Mouse (Mus musculus) stomach, embryonic 15.5 days (tissue): ENCODE results near the gene Klc4. TPM values are rescaled to one million over a fixed set of nuclear protein-coding genes. Genes with fewer than 3 reads are reported as not detected.

Experiments
- ATAC-seq: fragments of 200-750 bp; cut with Nextera tagmentation; 2 replicates; pipeline ENCODE4 v1.8.0; 2017; ENCODE audit warnings: low read depth, moderate number of reproducible peaks, moderate TSS enrichment; ENCODE audit not compliant: insufficient read depth, low FRiP score
- H3K27ac ChIP-seq: fragments of 300-500 bp; sonication (generic); 2 replicates; pipeline ENCODE4 v1.5.1; 2015; ENCODE audit warnings: mild to moderate bottlenecking, inconsistent platforms
- H3K27me3 ChIP-seq: fragments of 300-500 bp; sonication (generic); replicated peaks from 2 replicates; pipeline ENCODE4 v1.6.1; 2015; ENCODE audit warnings: inconsistent platforms
- H3K36me3 ChIP-seq: fragments of 300-500 bp; sonication (generic); 2 replicates; pipeline ENCODE4 v1.6.1; 2015; ENCODE audit warnings: inconsistent platforms
- H3K4me1 ChIP-seq: fragments of 300-500 bp; sonication (generic); 2 replicates; pipeline ENCODE4 v1.6.1; 2015; ENCODE audit warnings: inconsistent platforms
- H3K4me2 ChIP-seq: fragments of 300-500 bp; sonication (generic); 2 replicates; pipeline ENCODE4 v1.6.1; 2015; ENCODE audit warnings: mild to moderate bottlenecking, inconsistent platforms
- H3K4me3 ChIP-seq: fragments of 300-500 bp; sonication (generic); replicated peaks from 2 replicates; pipeline ENCODE4 v1.5.1; 2015; ENCODE audit warnings: inconsistent platforms
- H3K9ac ChIP-seq: fragments of 300-500 bp; sonication (generic); 2 replicates; pipeline ENCODE4 v1.6.1; 2015; ENCODE audit warnings: inconsistent platforms
- H3K9me3 ChIP-seq: fragments of 300-500 bp; sonication (generic); 2 replicates; pipeline ENCODE4 v1.6.1; 2016; ENCODE audit warnings: inconsistent platforms
- WGBS: fragments of 180-500 bp; shearing (Covaris S2); methylation state at CpG from one replicate; pipeline ENCODE4 v1.1.7; 2015; 5-methylcytosine and 5-hydroxymethylcytosine counted together
- polyA plus RNA-seq: library from polyadenylated mRNA; unstranded; fragments of >200 nt; fragmentation: Nextera tagmentation; extraction: Ambion mirVana; gene quantifications from 2 replicates; pipeline ENCODE4 v1.2.1, GENCODE M21; 2015

Klc4 gene
- polyA plus RNA-seq, 1 experiment from 2014 or later: 38.4 TPM

- H3K4me2 ChIP-seq: peak within 1 kb of the TSS; percentile 61
- H3K9me3 ChIP-seq: no peaks in the 10 kb centered on the region
- 85% methylated on average over 8 of the region's 9 CpGs for WGBS
- H3K9ac ChIP-seq: peak within 1 kb of the TSS; percentile 5
- H3K4me1 ChIP-seq: peaks cover 34% of the 10 kb centered on the region
- H3K4me3 ChIP-seq: peak within 1 kb of the TSS; percentile 97
- H3K27ac ChIP-seq: peak within 1 kb of the TSS; percentile 95; the same call in 1 of the 2 replicates
- H3K36me3 ChIP-seq: peaks cover 35% of the 10 kb centered on the region
- no peaks in the 10 kb centered on the region for H3K27me3 ChIP-seq
- ATAC-seq: no peak
Observed at GRCm38 (mm10) chr17:46678416-46678815, 32.6 kb upstream of the Klc4 start, which contains the start of gene Mea1. Gene Mea1, plus strand, starts transcription at chr17:46678793.

GRCm38 (mm10) chr17:46674530-46675283 lies 28.9 kb upstream of the Klc4 start:
- peak; percentile 19; the same call in 1 of the 2 replicates for ATAC-seq
- Histone ChIP-seq H3K4me3 (peak overlapping the region; percentile 78), H3K4me1 (peaks cover 28% of the 10 kb centered on the region), H3K27me3 (no peaks in the 10 kb centered on the region), H3K27ac (peak overlapping the region; percentile 87), H3K9me3 (no peaks in the 10 kb centered on the region), H3K36me3 (peaks cover 37% of the 10 kb centered on the region), H3K4me2 (peak overlapping the region; percentile 60), H3K9ac (0 out of 2 replicates have a peak overlapping the region, but pooled peaks have one; percentile 9)
- WGBS: 22% methylated on average over 15 of the region's 15 CpGs

- Histone ChIP-seq H3K9ac (peak within 1 kb of the TSS; percentile 61), H3K27ac (peak within 1 kb of the TSS; percentile 87), H3K4me3 (peak within 1 kb of the TSS; percentile 78), H3K27me3 (no peaks in the 10 kb centered on the region), H3K36me3 (peaks cover 45% of the 10 kb centered on the region), H3K4me1 (peaks cover 22% of the 10 kb centered on the region), H3K4me2 (peak within 1 kb of the TSS; percentile 60), H3K9me3 (no peaks in the 10 kb centered on the region)
- 1% methylated on average over 43 of the region's 43 CpGs for WGBS
- peak; percentile 92 for ATAC-seq
Observed at GRCm38 (mm10) chr17:46673850-46674529, 28.2 kb upstream of the Klc4 start, which contains the start of gene Rrp36. Gene Rrp36, minus strand, starts transcription at chr17:46674352.

GRCm38 (mm10) chr17:46669911-46670310 lies 24.1 kb upstream of the Klc4 start:
- H3K36me3 ChIP-seq: peaks cover 25% of the 10 kb centered on the region
- H3K9ac ChIP-seq: no peak overlapping the region
- no peak overlapping the region for H3K4me2 ChIP-seq
- H3K27me3 ChIP-seq: no peaks in the 10 kb centered on the region
- no peak overlapping the region for H3K4me3 ChIP-seq
- peaks cover 10% of the 10 kb centered on the region for H3K4me1 ChIP-seq
- H3K27ac ChIP-seq: no peak overlapping the region
- no peak for ATAC-seq
- H3K9me3 ChIP-seq: no peaks in the 10 kb centered on the region
- 95% methylated on average over 10 of the region's 10 CpGs for WGBS

- Histone ChIP-seq H3K4me3 (no peak overlapping the region), H3K9me3 (no peaks in the 10 kb centered on the region), H3K4me1 (no peaks in the 10 kb centered on the region), H3K36me3 (peaks cover 45% of the 10 kb centered on the region), H3K4me2 (no peak overlapping the region), H3K27me3 (no peaks in the 10 kb centered on the region), H3K27ac (no peak overlapping the region), H3K9ac (no peak overlapping the region)
- ATAC-seq: no peak
- WGBS: 89% methylated on average over 16 of the region's 16 CpGs
Observed at GRCm38 (mm10) chr17:46667712-46668111, 21.9 kb upstream of the Klc4 start.

GRCm38 (mm10) chr17:46662730-46663129 lies 16.9 kb upstream of the Klc4 start:
- 86% methylated on average over 5 of the region's 5 CpGs for WGBS
- H3K36me3 ChIP-seq: peaks cover 71% of the 10 kb centered on the region
- no peak for ATAC-seq

GRCm38 (mm10) chr17:46661981-46662380 lies 16.2 kb upstream of the Klc4 start:
- WGBS: 91% methylated on average over 12 of the region's 12 CpGs
- Histone ChIP-seq H3K27ac (no peak overlapping the region), H3K4me1 (no peaks in the 10 kb centered on the region), H3K9me3 (no peaks in the 10 kb centered on the region), H3K4me2 (no peak overlapping the region), H3K9ac (no peak overlapping the region), H3K4me3 (no peak overlapping the region), H3K36me3 (peaks cover 79% of the 10 kb centered on the region), H3K27me3 (no peaks in the 10 kb centered on the region)
- ATAC-seq: no peak

More at GRCm38 (mm10) chr17:46662730-46663129, 16.9 kb upstream of the Klc4 start:
- no peak overlapping the region for H3K9ac ChIP-seq
- H3K4me1 ChIP-seq: no peaks in the 10 kb centered on the region
- no peak overlapping the region for H3K27ac ChIP-seq
- no peaks in the 10 kb centered on the region for H3K9me3 ChIP-seq
- H3K4me2 ChIP-seq: no peak overlapping the region
- H3K27me3 ChIP-seq: no peaks in the 10 kb centered on the region
- no peak overlapping the region for H3K4me3 ChIP-seq

GRCm38 (mm10) chr17:46661351-46661750 lies 15.5 kb upstream of the Klc4 start:
- Histone ChIP-seq H3K9ac (no peak overlapping the region), H3K27me3 (no peaks in the 10 kb centered on the region), H3K27ac (no peak overlapping the region), H3K9me3 (no peaks in the 10 kb centered on the region), H3K36me3 (peaks cover 82% of the 10 kb centered on the region), H3K4me2 (no peak overlapping the region), H3K4me1 (no peaks in the 10 kb centered on the region), H3K4me3 (no peak overlapping the region)
- 94% methylated on average over 9 of the region's 9 CpGs for WGBS
- no peak for ATAC-seq

- no peak overlapping the region for H3K4me2 ChIP-seq
- no peak for ATAC-seq
- H3K27me3 ChIP-seq: no peaks in the 10 kb centered on the region
- peaks cover 21% of the 10 kb centered on the region for H3K4me1 ChIP-seq
- H3K9me3 ChIP-seq: no peaks in the 10 kb centered on the region
- WGBS: 75% methylated on average over 6 of the region's 6 CpGs
- peaks cover 75% of the 10 kb centered on the region for H3K36me3 ChIP-seq
- no peak overlapping the region for H3K9ac ChIP-seq
- H3K4me3 ChIP-seq: no peak overlapping the region
- H3K27ac ChIP-seq: no peak overlapping the region
Observed at GRCm38 (mm10) chr17:46656054-46656453, 10.2 kb upstream of the Klc4 start.

GRCm38 (mm10) chr17:46651755-46652547 lies 6.1 kb upstream of the Klc4 start:
- Histone ChIP-seq H3K4me1 (peaks cover 31% of the 10 kb centered on the region), H3K36me3 (peaks cover 40% of the 10 kb centered on the region), H3K27ac (peak overlapping the region; percentile 96; the same call in 1 of the 2 replicates), H3K4me3 (peak overlapping the region; percentile 67), H3K9me3 (no peaks in the 10 kb centered on the region), H3K9ac (peak overlapping the region; percentile 74; the same call in 1 of the 2 replicates), H3K4me2 (peak overlapping the region; percentile 70), H3K27me3 (no peaks in the 10 kb centered on the region)
- 68% methylated on average over 20 of the region's 20 CpGs for WGBS
- no peak for ATAC-seq

GRCm38 (mm10) chr17:46651292-46651691 lies 5.5 kb upstream of the Klc4 start:
- H3K9me3 ChIP-seq: no peaks in the 10 kb centered on the region
- peak overlapping the region; percentile 67 for H3K4me3 ChIP-seq
- H3K4me1 ChIP-seq: peaks cover 33% of the 10 kb centered on the region
- peak overlapping the region; percentile 74; the same call in 1 of the 2 replicates for H3K9ac ChIP-seq
- peaks cover 33% of the 10 kb centered on the region for H3K36me3 ChIP-seq
- peak overlapping the region; percentile 96 for H3K27ac ChIP-seq
- no peaks in the 10 kb centered on the region for H3K27me3 ChIP-seq
- H3K4me2 ChIP-seq: peak overlapping the region; percentile 70
- 66% methylated on average over 17 of the region's 17 CpGs for WGBS
- no peak for ATAC-seq
